In genomic region chr2:172501341-172501740, GRCm38 (mm10) we compare ENCODE assay signal across 10 mouse cellular contexts. TPM values are rescaled to one million over a fixed set of nuclear protein-coding genes. Genes with fewer than 3 reads are reported as not detected.
DNase-seq lines count a peak whose midpoint lies in the region; ATAC-seq and TF ChIP-seq lines count a peak whose summit lies in the region.
"Had no signal": no experiment of that assay in that cellular context is flagged by ENCODE, and none has a peak within 500 bp of the region (broad histone marks: within the 10 kb centered on the region; RNA-seq: fewer than 3 reads in every experiment).

No protein-coding gene starts in this region.

- 0 out of 2 replicates have a peak, but pooled peaks have one; percentile 40 for TF ChIP-seq EP300 in ES-Bruce4 (IDR thresholded peaks at IDR 0.05; ENCODE audit: insufficient read depth, low read depth, low read length)

- no peak for TF ChIP-seq POLR2A in ES-Bruce4 (IDR thresholded peaks at IDR 0.05; ENCODE audit: insufficient read depth, low read length)

- peak; percentile 79 for DNase-seq in hindbrain, embryonic 14.5 days (ENCODE audit: low spot score)
- DNase-seq in c-Kit-positive CD71-positive TER-119-negative erythroid progenitor cells, embryonic 14.5 days (ENCODE audit: low read depth): peak; percentile 14
- DNase-seq in induced T-regulatory cell, adult 2 months (ENCODE audit: low read depth): peak; percentile 69
- no peak for DNase-seq in layer of hippocampus, postnatal 14 days (ENCODE audit: low spot score in 2 of 2)
- no peak for DNase-seq in urinary bladder, postnatal 14 days (ENCODE audit: low spot score)

- H3K9ac ChIP-seq in hindbrain, embryonic 14.5 days: no peak overlapping the region
- H3K9ac ChIP-seq in hindbrain, embryonic 16.5 days (ENCODE audit: low read depth, low read length): no peak overlapping the region
- no peak overlapping the region for H3K9ac ChIP-seq in ES-Bruce4 (ENCODE audit: low read depth, poor library complexity, severe bottlenecking)
- no peak overlapping the region for H3K9ac ChIP-seq in midbrain, embryonic 13.5 days (replicated peaks)
- H3K9ac ChIP-seq: embryonic facial prominence, embryonic 15.5 days; liver, embryonic 15.5 days had no signal

- no peak overlapping the region for H3K4me2 ChIP-seq in hindbrain, embryonic 14.5 days (replicated peaks)
- H3K4me2 ChIP-seq in hindbrain, embryonic 16.5 days (ENCODE audit: low read length): no peak overlapping the region
- no peak overlapping the region for H3K4me2 ChIP-seq in midbrain, embryonic 13.5 days (replicated peaks)
- H3K4me2 ChIP-seq: embryonic facial prominence, embryonic 15.5 days; liver, embryonic 15.5 days had no signal

- peak; percentile 78 for TF ChIP-seq CTCF in ES-Bruce4 (IDR thresholded peaks at IDR 0.05; ENCODE audit: low read depth, low read length)

- H3K27ac ChIP-seq in hindbrain, embryonic 14.5 days: no peak overlapping the region
- H3K27ac ChIP-seq in hindbrain, embryonic 16.5 days (ENCODE audit: low read depth, low read length): no peak overlapping the region
- no peak overlapping the region for H3K27ac ChIP-seq in ES-Bruce4 (ENCODE audit: insufficient read depth, low read length)
- H3K27ac ChIP-seq in midbrain, embryonic 13.5 days: no peak overlapping the region
- H3K27ac ChIP-seq: embryonic facial prominence, embryonic 15.5 days; liver, embryonic 15.5 days had no signal

- WGBS in hindbrain, embryonic 14.5 days: 1% methylated on average over 4 of the region's 4 CpGs
- WGBS in hindbrain, embryonic 16.5 days: 5% methylated on average over 4 of the region's 4 CpGs
- WGBS in midbrain, embryonic 13.5 days: 1% methylated on average over 4 of the region's 4 CpGs

- no peak overlapping the region for H3K4me3 ChIP-seq in hindbrain, embryonic 14.5 days (replicated peaks; ENCODE audit: low read length)
- no peak overlapping the region for H3K4me3 ChIP-seq in hindbrain, embryonic 16.5 days (ENCODE audit: low read length)
- H3K4me3 ChIP-seq in ES-Bruce4 (ENCODE audit: low read depth, low read length): no peak overlapping the region
- no peak overlapping the region for H3K4me3 ChIP-seq in midbrain, embryonic 13.5 days (replicated peaks)
- H3K4me3 ChIP-seq: embryonic facial prominence, embryonic 15.5 days; liver, embryonic 15.5 days had no signal

- no peaks in the 10 kb centered on the region for H3K27me3 ChIP-seq in hindbrain, embryonic 14.5 days (ENCODE audit: control insufficient read depth, insufficient read depth, low read length)
- no peaks in the 10 kb centered on the region; the same call in 1 of the 2 replicates for H3K27me3 ChIP-seq in hindbrain, embryonic 16.5 days (replicated peaks; ENCODE audit: control insufficient read depth, insufficient read depth, low read length)
- H3K27me3 ChIP-seq in ES-Bruce4 (ENCODE audit: control insufficient read depth, insufficient read depth, low read length, poor library complexity, severe bottlenecking): no peaks in the 10 kb centered on the region
- H3K27me3 ChIP-seq in midbrain, embryonic 13.5 days: no peaks in the 10 kb centered on the region
- H3K27me3 ChIP-seq: embryonic facial prominence, embryonic 15.5 days; liver, embryonic 15.5 days had no signal

- no peaks in the 10 kb centered on the region for H3K9me3 ChIP-seq in hindbrain, embryonic 14.5 days (ENCODE audit: control insufficient read depth, low read length)
- H3K9me3 ChIP-seq in hindbrain, embryonic 16.5 days (ENCODE audit: control insufficient read depth, low read length): no peaks in the 10 kb centered on the region
- H3K9me3 ChIP-seq in ES-Bruce4 (replicated peaks; ENCODE audit: control insufficient read depth, insufficient read depth, low read length, poor library complexity, severe bottlenecking): no peaks in the 10 kb centered on the region
- H3K9me3 ChIP-seq in midbrain, embryonic 13.5 days: no peaks in the 10 kb centered on the region
- H3K9me3 ChIP-seq: embryonic facial prominence, embryonic 15.5 days; liver, embryonic 15.5 days had no signal

- H3K36me3 ChIP-seq in hindbrain, embryonic 14.5 days (replicated peaks; ENCODE audit: control insufficient read depth, insufficient read depth): no peaks in the 10 kb centered on the region
- H3K36me3 ChIP-seq in hindbrain, embryonic 16.5 days (ENCODE audit: control insufficient read depth, insufficient read depth, low read length): no peaks in the 10 kb centered on the region
- no peaks in the 10 kb centered on the region for H3K36me3 ChIP-seq in ES-Bruce4 (ENCODE audit: control insufficient read depth, insufficient read depth, low read length, poor library complexity, severe bottlenecking)
- no peaks in the 10 kb centered on the region for H3K36me3 ChIP-seq in midbrain, embryonic 13.5 days
- H3K36me3 ChIP-seq: embryonic facial prominence, embryonic 15.5 days; liver, embryonic 15.5 days had no signal

- no peak for ATAC-seq in hindbrain, embryonic 14.5 days (ENCODE audit: low FRiP score)
- ATAC-seq in hindbrain, embryonic 16.5 days: no peak
- peak; percentile 55; the same call in 1 of the 2 replicates for ATAC-seq in midbrain, embryonic 13.5 days

- H3K4me1 ChIP-seq in hindbrain, embryonic 14.5 days (replicated peaks; ENCODE audit: control insufficient read depth, insufficient read depth, low read length): no peaks in the 10 kb centered on the region
- H3K4me1 ChIP-seq in hindbrain, embryonic 16.5 days (ENCODE audit: control insufficient read depth, insufficient read depth, low read depth, low read length): no peaks in the 10 kb centered on the region
- peaks cover 13% of the 10 kb centered on the region for H3K4me1 ChIP-seq in ES-Bruce4 (ENCODE audit: control insufficient read depth, insufficient read depth, low read length)
- H3K4me1 ChIP-seq in midbrain, embryonic 13.5 days (replicated peaks): no peaks in the 10 kb centered on the region
- H3K4me1 ChIP-seq: embryonic facial prominence, embryonic 15.5 days had no signal

RNA-seq across cellular contexts. Expression of gene Fam209, which starts 29.0 kb away (rescaled TPM):
- polyA plus RNA-seq in hindbrain, embryonic 14.5 days (2014; fragmentation: Nextera tagmentation; extraction: Ambion mirVana): 0.29 TPM in 1 of 2 replicates, not detected in the other
- polyA plus RNA-seq in hindbrain, embryonic 16.5 days (2015; fragmentation: Nextera tagmentation; extraction: Ambion mirVana): 0.24 and 0.31 TPM in 2 replicates
- polyA plus RNA-seq in ES-Bruce4 (2011; ENCODE audit: insufficient read depth, insufficient read length, low read depth, missing spikeins): 0.88 and 0.97 TPM in 2 replicates
- 0.41 and 0.57 TPM in 2 replicates for polyA plus RNA-seq in midbrain, embryonic 13.5 days (2015; fragmentation: Nextera tagmentation; extraction: Ambion mirVana)
- total RNA-seq in layer of hippocampus, postnatal 14 days (2021): under 1 TPM; 0.51 to 0.79 TPM
- polyA plus RNA-seq: liver, embryonic 15.5 days had no signal

RNA-seq across cellular contexts. Expression of gene Gcnt7, which starts 42.9 kb away (rescaled TPM):
- 0.86 and 1.1 TPM in 2 replicates for polyA plus RNA-seq in hindbrain, embryonic 14.5 days (2014; fragmentation: Nextera tagmentation; extraction: Ambion mirVana)
- 0.96 and 1.4 TPM in 2 replicates for polyA plus RNA-seq in hindbrain, embryonic 16.5 days (2015; fragmentation: Nextera tagmentation; extraction: Ambion mirVana)
- not detected in 2 replicates for polyA plus RNA-seq in ES-Bruce4 (2011; ENCODE audit: insufficient read depth, insufficient read length, low read depth, missing spikeins)
- polyA plus RNA-seq in midbrain, embryonic 13.5 days (2015; fragmentation: Nextera tagmentation; extraction: Ambion mirVana): 1.7 and 2.3 TPM in 2 replicates
- not detected for total RNA-seq in layer of hippocampus, postnatal 14 days (2021)

RNA-seq across cellular contexts. Expression of gene Tfap2c, which starts 48.1 kb away (rescaled TPM):
- 0.28 and 0.30 TPM in 2 replicates for polyA plus RNA-seq in hindbrain, embryonic 14.5 days (2014; fragmentation: Nextera tagmentation; extraction: Ambion mirVana)
- 0.11 and 0.80 TPM in 2 replicates for polyA plus RNA-seq in hindbrain, embryonic 16.5 days (2015; fragmentation: Nextera tagmentation; extraction: Ambion mirVana)
- 107 TPM in 2 replicates for polyA plus RNA-seq in ES-Bruce4 (2011; ENCODE audit: insufficient read depth, insufficient read length, low read depth, missing spikeins)
- polyA plus RNA-seq in midbrain, embryonic 13.5 days (2015; fragmentation: Nextera tagmentation; extraction: Ambion mirVana): 0.53 and 1.6 TPM in 2 replicates
- 1 to 10 TPM in 1 of 2 experiments, under 1 TPM in 1; 0.79 to 1.1 TPM for total RNA-seq in layer of hippocampus, postnatal 14 days (2021)
- polyA plus RNA-seq: liver, embryonic 15.5 days had no signal

Comparison
In these comparisons a context has a peak if more than half of its experiments do, and no peak if none do; other contexts are left out.
1. DNase-seq: peak in hindbrain, embryonic 14.5 days (single experiment), c-Kit-positive CD71-positive TER-119-negative erythroid progenitor cells, embryonic 14.5 days (single experiment) and induced T-regulatory cell, adult 2 months (single experiment); none in layer of hippocampus, postnatal 14 days (0 of 2) and urinary bladder, postnatal 14 days (single experiment).
2. RNA of gene Tfap2c, which starts 48.1 kb away (polyA plus RNA-seq): 107 TPM in ES-Bruce4; 0.53 to 1.6 TPM in midbrain, embryonic 13.5 days, 0.28 to 0.30 TPM in hindbrain, embryonic 14.5 days and 0.11 to 0.80 TPM in hindbrain, embryonic 16.5 days; every median in the first group is over 10 times any median in the second.